Mouse (Mus musculus): ENCODE data around the gene Trp53rkb.

Trp53rkb gene

GRCm38 (mm10) chr2:166834796-166835195 lies 42.5 kb downstream of the Trp53rkb start:
- no peak for DNase-seq

DNA sequence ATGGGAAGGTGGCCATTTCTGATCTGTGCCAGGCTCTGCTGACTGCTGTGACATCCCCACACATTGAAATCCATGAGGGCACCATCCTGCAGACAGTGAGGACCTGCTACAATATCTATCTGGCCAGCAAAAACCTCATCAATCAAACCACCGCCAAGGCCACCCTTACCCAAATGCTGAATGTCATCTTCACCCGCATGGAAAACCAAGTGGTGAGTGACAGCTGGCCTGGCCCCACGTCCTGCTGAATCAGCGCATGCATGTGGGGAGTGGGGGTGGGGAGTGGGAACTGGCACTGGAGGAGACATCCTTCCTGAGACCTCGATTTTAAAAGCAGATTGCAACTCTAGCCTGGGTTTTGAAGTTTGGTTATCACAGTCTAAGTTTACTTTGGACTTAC lies 43.2 kb downstream of the Trp53rkb start:
- no peak for DNase-seq

GRCm38 (mm10) chr2:166841813-166842212 lies 49.5 kb downstream of the Trp53rkb start:
- DNase-seq: no peak

All from kidney, adult 8-10 months (tissue).